Mouse (Mus musculus) ZHBTc4 (cell line): ENCODE measurements at regions not wholly inside any gene's neighbourhood (a gene's known extent, or its start where the extent isn't known, plus 50 kb on each side); places are given as distances from the start of the nearest gene placed in this dataset.
"Not testable (repeated sequence)": the region's sequence is repeated elsewhere in the genome, so short reads cannot be mapped to it uniquely, and the experiment has no call there.

ENCODE experiments used
- DNase-seq: peaks from one replicate; pipeline ENCODE4 v3.0.0-alpha.2; 2011; ENCODE audit warnings: low read depth, low spot score

- DNase-seq, result peak; percentile 93
These were observed 242.1 kb downstream of the Gm21863 start for GRCm38 (mm10) chr12:20196386-20196785.

DNA sequence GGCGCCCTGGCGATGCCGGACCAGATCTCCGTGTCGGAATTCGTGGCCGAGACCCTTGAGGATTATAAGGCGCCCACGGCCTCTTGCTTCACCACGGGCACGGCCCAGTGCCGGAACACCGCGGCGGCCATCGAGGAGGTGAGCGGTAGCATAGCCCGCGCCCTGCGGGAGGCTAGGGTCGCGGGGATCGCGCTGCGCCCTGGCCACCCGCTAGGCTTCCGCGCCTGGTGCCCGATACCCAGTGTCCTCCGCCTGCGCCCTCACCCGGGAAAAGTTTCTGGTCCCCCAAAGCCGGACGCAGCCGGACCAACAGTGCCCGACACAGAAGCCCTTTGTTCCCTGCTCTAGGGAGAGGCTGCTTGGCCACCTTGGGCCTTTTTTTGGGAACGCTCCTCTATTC is 242.6 kb downstream of the Gm21863 start:
- peak; percentile 60 for DNase-seq

DNA sequence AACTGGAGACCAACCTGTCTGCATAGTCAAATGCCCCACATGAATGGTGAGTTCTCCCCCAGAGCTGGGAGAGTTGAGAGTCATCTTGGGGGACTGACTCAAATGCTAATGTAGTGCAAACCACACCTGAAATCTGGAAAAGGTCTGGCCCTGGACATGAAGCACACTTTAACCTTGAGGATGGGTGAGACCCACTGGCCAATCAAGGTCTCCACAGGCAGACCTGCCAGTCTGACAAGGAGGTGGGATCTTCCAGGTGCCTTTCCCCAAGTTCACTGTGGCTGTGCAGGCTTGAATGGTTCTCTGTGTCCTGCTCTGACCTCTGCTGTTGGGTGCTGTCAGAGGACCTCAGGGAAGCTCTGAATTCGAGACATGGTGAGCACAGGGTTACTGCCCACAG is 269.6 kb downstream of the Gm21863 start:
- peak; percentile 61 for DNase-seq

GRCm38 (mm10) chr12:20226831-20227230 is 272.5 kb downstream of the Gm21863 start:
- DNase-seq, result peak; percentile 51

- not testable (repeated sequence) for DNase-seq
These were observed 273.3 kb downstream of the Gm21863 start for GRCm38 (mm10) chr12:20227427-20228160.

GRCm38 (mm10) chr12:20228321-20228999 is 274.2 kb downstream of the Gm21863 start:
- DNase-seq, result peak; percentile 16

DNA sequence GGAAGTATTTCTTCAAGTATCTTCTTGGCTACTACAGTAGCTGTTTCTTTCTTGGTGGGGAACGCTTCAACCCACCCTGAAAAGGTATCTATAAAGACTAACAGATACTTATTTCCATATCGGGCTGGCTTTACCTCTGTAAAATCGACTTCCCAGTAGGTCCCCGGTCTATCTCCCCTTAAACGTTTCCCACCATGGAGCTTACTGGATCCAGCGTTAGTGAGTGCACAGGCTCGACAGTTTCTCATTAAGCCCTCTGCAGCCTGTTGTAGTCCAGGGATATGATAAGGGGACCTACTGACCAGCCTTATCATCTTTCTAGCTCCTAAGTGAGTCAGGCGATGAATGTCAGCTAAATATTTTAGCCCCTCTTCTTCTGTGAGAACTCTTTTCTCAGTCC is 275.1 kb downstream of the Gm21863 start:
- DNase-seq, result not testable (repeated sequence)

DNA sequence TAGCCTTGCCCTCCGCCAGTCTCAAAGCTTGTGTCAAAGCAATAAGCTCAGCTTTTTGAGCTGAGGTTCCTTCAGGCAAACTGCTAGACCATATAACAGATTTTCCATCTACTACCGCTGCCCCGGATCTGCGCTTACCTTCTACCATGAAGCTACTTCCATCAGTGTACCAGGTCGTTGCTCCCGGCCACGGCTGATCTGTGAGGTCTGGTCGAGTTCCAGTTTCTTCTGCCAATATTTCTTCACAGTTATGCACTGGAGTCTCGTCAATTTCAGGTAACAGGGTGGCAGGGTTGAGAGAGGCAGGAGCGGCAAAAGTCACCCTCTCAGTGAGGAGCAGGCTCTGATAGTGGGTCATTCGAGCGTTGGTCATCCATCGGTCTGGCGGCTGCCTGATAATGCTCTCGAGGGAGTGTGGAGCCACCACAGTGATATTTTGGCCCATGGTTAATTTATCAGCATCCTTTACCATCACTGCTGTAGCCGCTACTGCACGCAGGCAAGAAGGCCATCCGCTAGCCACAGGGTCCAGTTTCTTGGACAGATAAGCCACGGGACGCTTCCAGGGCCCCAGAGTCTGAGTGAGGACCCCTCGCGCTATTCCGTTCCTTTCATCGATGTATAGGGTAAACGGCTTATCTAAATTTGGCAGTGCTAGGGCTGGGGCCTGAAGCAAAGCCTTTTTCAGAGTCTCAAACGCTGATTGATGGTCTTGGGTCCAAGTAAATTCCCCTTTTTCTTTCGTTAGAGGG is 276.0 kb downstream of the Gm21863 start:
- peak; percentile 17 for DNase-seq

- DNase-seq, result peak; percentile 20
These were observed 276.6 kb downstream of the Gm21863 start for GRCm38 (mm10) chr12:20230893-20231235.

DNA sequence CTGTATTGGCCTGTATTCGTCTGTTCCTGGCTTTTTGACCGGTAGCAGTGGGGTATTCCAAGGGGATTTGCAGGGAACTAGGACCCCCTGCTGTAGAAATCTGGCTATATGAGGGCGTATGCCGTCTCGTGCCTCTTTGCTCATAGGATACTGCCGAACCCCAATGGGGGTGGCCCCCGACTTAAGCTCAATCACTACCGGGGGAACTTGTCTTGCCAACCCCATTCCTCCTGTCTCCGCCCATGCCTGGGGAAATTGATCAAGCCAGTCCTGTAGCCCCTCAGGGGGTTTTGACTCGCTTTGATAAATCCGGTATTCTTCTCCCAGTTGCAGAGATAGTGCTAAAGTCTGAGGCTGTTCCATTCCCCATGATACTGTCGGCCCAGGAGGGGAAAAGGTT is 277.2 kb downstream of the Gm21863 start:
- DNase-seq, result peak; percentile 12

DNA sequence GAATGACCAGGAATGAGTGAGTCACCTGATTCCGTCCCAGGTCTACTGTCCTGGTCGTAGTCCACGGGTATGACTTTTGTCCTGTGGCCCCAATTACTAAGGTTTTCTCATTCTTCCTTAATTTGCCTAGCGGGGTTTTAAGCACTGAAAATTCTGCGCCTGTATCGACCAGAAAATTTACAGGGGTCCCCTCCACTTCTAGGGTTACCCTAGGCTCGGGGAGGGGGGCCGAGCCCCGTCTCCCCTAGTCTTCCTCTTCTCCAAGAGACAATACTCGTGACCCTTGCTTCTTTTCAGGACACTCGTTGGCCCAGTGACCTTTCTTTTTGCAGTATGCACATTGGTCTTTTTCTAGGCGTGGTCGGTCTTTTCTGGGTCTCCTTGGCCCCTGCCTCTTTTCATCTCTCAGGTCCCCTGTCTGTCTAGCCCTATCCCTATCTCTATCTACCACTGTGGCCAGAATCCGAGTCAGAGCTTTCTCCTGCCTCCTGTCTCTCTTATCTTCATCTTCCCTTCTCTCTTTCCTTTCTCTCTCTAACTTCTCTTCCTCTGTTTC is 277.8 kb downstream of the Gm21863 start:
- peak; percentile 7 for DNase-seq

DNA sequence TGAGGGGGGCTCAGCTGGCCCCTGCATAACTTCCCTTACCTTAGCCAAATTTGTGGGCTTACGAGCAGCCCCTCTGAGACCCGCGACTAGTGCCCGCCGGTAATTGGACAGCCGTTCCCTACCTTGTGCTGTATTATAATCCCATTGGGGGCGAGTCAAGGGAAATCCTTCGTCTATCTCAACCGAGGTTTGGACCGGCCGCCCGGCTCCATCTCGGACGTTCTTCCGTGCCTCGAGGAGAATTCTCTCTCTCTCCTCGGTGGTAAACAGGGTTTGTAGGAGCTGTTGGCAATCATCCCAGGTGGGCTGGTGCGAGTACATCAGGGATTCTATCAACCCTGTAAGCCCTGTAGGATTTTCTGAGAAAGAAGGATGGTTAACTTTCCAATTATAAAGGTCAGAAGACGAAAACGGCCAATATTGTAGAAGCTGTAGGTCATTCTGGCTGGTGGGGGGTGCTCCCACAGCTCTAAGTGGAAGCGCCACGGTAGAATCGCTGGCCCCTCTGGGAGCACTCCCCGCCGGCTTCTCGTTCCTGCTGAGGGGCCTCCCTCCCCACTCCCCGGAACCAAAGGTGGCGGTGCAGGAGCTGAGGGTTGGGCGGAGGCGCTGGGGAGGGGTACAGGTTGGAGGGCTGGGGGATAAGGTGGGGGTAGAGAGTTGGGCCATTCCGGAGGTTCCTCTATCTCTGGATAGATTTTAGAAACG is 278.6 kb downstream of the Gm21863 start:
- peak; percentile 31 for DNase-seq

DNA sequence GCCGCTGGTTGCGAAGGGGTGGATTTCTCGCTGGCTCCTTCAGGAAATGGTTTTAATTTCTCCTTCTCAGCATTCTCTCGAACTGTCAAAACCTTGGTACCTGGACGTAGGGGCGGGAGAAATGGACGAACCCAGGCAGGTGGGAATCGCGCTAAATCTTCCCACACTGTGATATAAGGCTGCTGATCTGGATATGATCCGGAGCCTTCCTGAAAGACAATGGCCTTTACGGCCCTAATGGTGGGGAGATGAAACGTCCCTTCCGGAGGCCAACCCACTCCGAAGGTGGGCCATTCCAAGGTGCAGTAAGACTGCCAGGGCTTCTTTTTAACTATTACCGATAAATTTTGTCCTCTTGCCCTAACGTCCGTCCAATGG is 279.1 kb downstream of the Gm21863 start:
- DNase-seq, result peak; percentile 28

- DNase-seq, result peak; percentile 46
These were observed 279.6 kb downstream of the Gm21863 start for GRCm38 (mm10) chr12:20233871-20234307.
